Comparison of ENCODE assay signal across 8 mouse cellular contexts in genomic region chr4:40238483-40239408, GRCm38 (mm10). TPM values are rescaled to one million over a fixed set of nuclear protein-coding genes. Genes with fewer than 3 reads are reported as not detected.
DNase-seq lines count a peak whose midpoint lies in the region; ATAC-seq and TF ChIP-seq lines count a peak whose summit lies in the region.

No protein-coding gene starts in this region.

- ATAC-seq in hindbrain, embryonic 14.5 days (ENCODE audit: low FRiP score), result peak; percentile 69; the same call in 1 of the 2 replicates
- ATAC-seq in midbrain, postnatal 0 days (ENCODE audit: low FRiP score), result no peak

- TF ChIP-seq CTCF in liver, adult 2 months (IDR thresholded peaks at IDR 0.05; ENCODE audit: low read depth, low read length), result no peak
- no peak for TF ChIP-seq CTCF in midbrain, postnatal 0 days (IDR thresholded peaks at IDR 0.05)
- TF ChIP-seq CTCF in thymus, adult 2 months (IDR thresholded peaks at IDR 0.05; ENCODE audit: borderline replicate concordance, control insufficient read depth, extremely low read depth, insufficient read depth, low read length, poor library complexity), result no peak

- H3K9me3 ChIP-seq in hindbrain, embryonic 14.5 days (ENCODE audit: control insufficient read depth, low read length), result no peaks in the 10 kb centered on the region
- H3K9me3 ChIP-seq in midbrain, postnatal 0 days (ENCODE audit: low read length), result no peaks in the 10 kb centered on the region

- H3K4me1 ChIP-seq in hindbrain, embryonic 14.5 days (replicated peaks; ENCODE audit: control insufficient read depth, insufficient read depth, low read length), result peaks cover 10% of the 10 kb centered on the region
- peaks cover 5% of the 10 kb centered on the region; the same call in 1 of the 2 replicates for H3K4me1 ChIP-seq in liver, adult 2 months (ENCODE audit: control insufficient read depth, insufficient read depth, low read length)
- H3K4me1 ChIP-seq in midbrain, postnatal 0 days (ENCODE audit: insufficient read depth, low read length), result no peaks in the 10 kb centered on the region
- H3K4me1 ChIP-seq in thymus, adult 2 months (replicated peaks; ENCODE audit: control insufficient read depth, insufficient read depth, low read length), result peaks cover 16% of the 10 kb centered on the region

- no peaks in the 10 kb centered on the region for H3K36me3 ChIP-seq in hindbrain, embryonic 14.5 days (replicated peaks; ENCODE audit: control insufficient read depth, insufficient read depth)
- H3K36me3 ChIP-seq in liver, adult 2 months (ENCODE audit: control insufficient read depth, insufficient read depth, low read length), result peaks cover 6% of the 10 kb centered on the region; the same call in 1 of the 2 replicates
- no peaks in the 10 kb centered on the region for H3K36me3 ChIP-seq in midbrain, postnatal 0 days (ENCODE audit: insufficient read depth, low read length)
- H3K36me3 ChIP-seq in thymus, adult 2 months (ENCODE audit: control insufficient read depth, insufficient read depth, low read length), result no peaks in the 10 kb centered on the region; the same call in 1 of the 2 replicates

- peak overlapping the region; percentile 85 for H3K4me2 ChIP-seq in hindbrain, embryonic 14.5 days (replicated peaks)
- H3K4me2 ChIP-seq in midbrain, postnatal 0 days (ENCODE audit: low read depth, low read length, poor library complexity, severe bottlenecking), result peak overlapping the region; percentile 67

- WGBS in hindbrain, embryonic 14.5 days, result 2% methylated on average over 17 of the region's 17 CpGs
- 2% methylated on average over 17 of the region's 17 CpGs for WGBS in liver, adult 2 months
- 3% methylated on average over 17 of the region's 17 CpGs for WGBS in midbrain, postnatal 0 days
- whole genome bisulfite sequencing in thymus, adult 2 months, result under 1% methylated on average over 17 of the region's 17 CpGs

- no peak for TF ChIP-seq POLR2A in liver, adult 2 months (IDR thresholded peaks at IDR 0.05; ENCODE audit: extremely low read depth, insufficient read depth, low read length)
- no peak for TF ChIP-seq POLR2A in thymus, adult 2 months (IDR thresholded peaks at IDR 0.05; ENCODE audit: control insufficient read depth, extremely low read depth, insufficient read depth, low read length, poor library complexity)

- peaks cover 6% of the 10 kb centered on the region; the same call in 1 of the 2 replicates for H3K79me2 ChIP-seq in liver, adult 2 months (ENCODE audit: control insufficient read depth, insufficient read depth, low read length)

- peak; percentile 15 for DNase-seq in layer of hippocampus, adult 11-12 months (ENCODE audit: low spot score)
- DNase-seq in layer of hippocampus, postnatal 36 days, result no peak
- DNase-seq in c-Kit-positive CD71-negative TER-119-negative erythroid progenitor cells, embryonic 14.5 days (ENCODE audit: low read depth), result peak; percentile 4
- DNase-seq in forelimb bud, embryonic 11.5 days (ENCODE audit: low read depth, low spot score), result peak; percentile 9
- DNase-seq in hindbrain, embryonic 14.5 days (ENCODE audit: low spot score), result peak; percentile 35
- peak; percentile 56 for DNase-seq in liver, adult 2 months (ENCODE audit: extremely low read depth, low read depth, low spot score)
- DNase-seq in midbrain, postnatal 0 days (ENCODE audit: low spot score), result no peak
- peak; percentile 65 for DNase-seq in thymus, adult 2 months

- H3K9ac ChIP-seq in hindbrain, embryonic 14.5 days, result peak overlapping the region; percentile 55
- peak overlapping the region; percentile 65 for H3K9ac ChIP-seq in liver, adult 2 months (ENCODE audit: low read depth, low read length)
- H3K9ac ChIP-seq in midbrain, postnatal 0 days (replicated peaks; ENCODE audit: low read length, poor library complexity, severe bottlenecking), result no peak overlapping the region

- peak overlapping the region; percentile 43 for H3K4me3 ChIP-seq in hindbrain, embryonic 14.5 days (replicated peaks; ENCODE audit: low read length)
- peak overlapping the region; percentile 72 for H3K4me3 ChIP-seq in liver, adult 2 months (ENCODE audit: insufficient read depth, low read depth, low read length)
- H3K4me3 ChIP-seq in midbrain, postnatal 0 days (ENCODE audit: low read depth, low read length), result peak overlapping the region; percentile 39
- H3K4me3 ChIP-seq in thymus, adult 2 months (ENCODE audit: control insufficient read depth, insufficient read depth, low read length), result peak overlapping the region; percentile 71

- no peak overlapping the region for H3K27ac ChIP-seq in hindbrain, embryonic 14.5 days
- peak overlapping the region; percentile 84 for H3K27ac ChIP-seq in liver, adult 2 months (replicated peaks; ENCODE audit: insufficient read depth, low read depth, low read length)
- no peak overlapping the region for H3K27ac ChIP-seq in midbrain, postnatal 0 days (ENCODE audit: low read depth, low read length)
- H3K27ac ChIP-seq in thymus, adult 2 months (ENCODE audit: control insufficient read depth, insufficient read depth, low read length), result peak overlapping the region; percentile 99

- no peaks in the 10 kb centered on the region for H3K27me3 ChIP-seq in hindbrain, embryonic 14.5 days (ENCODE audit: control insufficient read depth, insufficient read depth, low read length)
- H3K27me3 ChIP-seq in liver, adult 2 months (ENCODE audit: control insufficient read depth, insufficient read depth, low read length), result no peaks in the 10 kb centered on the region
- no peaks in the 10 kb centered on the region for H3K27me3 ChIP-seq in midbrain, postnatal 0 days (ENCODE audit: insufficient read depth, low read length)
- H3K27me3 ChIP-seq in thymus, adult 2 months (ENCODE audit: control insufficient read depth, insufficient read depth, low read length), result no peaks in the 10 kb centered on the region

RNA-seq across cellular contexts. Expression of gene Ddx58, which starts 0.9 kb away (rescaled TPM):
- 1 to 10 TPM; 3.5 TPM for total RNA-seq in layer of hippocampus, postnatal 36 days (2021)
- 2.5 and 4.3 TPM in 2 replicates for polyA plus RNA-seq in hindbrain, embryonic 14.5 days (2014; fragmentation: Nextera tagmentation; extraction: Ambion mirVana)
- 29.2 and 29.9 TPM in 2 replicates for total RNA-seq in liver, adult 2 months (2014; rRNA removed)
- 9.1 and 11.6 TPM in 2 replicates for polyA plus RNA-seq in liver, adult 2 months (2012; rRNA removed)
- total RNA-seq in midbrain, postnatal 0 days (2014; rRNA removed), result 5.0 and 6.4 TPM in 2 replicates
- 3.0 and 3.3 TPM in 2 replicates for polyA plus RNA-seq in midbrain, postnatal 0 days (2015; fragmentation: Nextera tagmentation; extraction: Ambion mirVana)
- polyA plus RNA-seq in thymus, adult 2 months (2012; rRNA removed), result 22.8 and 24.8 TPM in 2 replicates

RNA-seq across cellular contexts. Expression of gene Smim27, which starts 30.6 kb away (rescaled TPM):
- total RNA-seq in layer of hippocampus, postnatal 36 days (2021), result 10 to 100 TPM; 12.9 to 14.9 TPM
- polyA plus RNA-seq in hindbrain, embryonic 14.5 days (2014; fragmentation: Nextera tagmentation; extraction: Ambion mirVana), result 12.8 and 16.9 TPM in 2 replicates
- 3.0 and 5.7 TPM in 2 replicates for total RNA-seq in liver, adult 2 months (2014; rRNA removed)
- polyA plus RNA-seq in liver, adult 2 months (2012; rRNA removed), result 28.9 and 29.7 TPM in 2 replicates
- total RNA-seq in midbrain, postnatal 0 days (2014; rRNA removed), result 0.71 and 3.0 TPM in 2 replicates
- polyA plus RNA-seq in midbrain, postnatal 0 days (2015; fragmentation: Nextera tagmentation; extraction: Ambion mirVana), result 13.9 and 18.8 TPM in 2 replicates
- polyA plus RNA-seq in thymus, adult 2 months (2012; rRNA removed), result 10.9 and 18.4 TPM in 2 replicates

RNA-seq across cellular contexts. Expression of gene Topors, which starts 30.9 kb away (rescaled TPM):
- 10 to 100 TPM; 20.9 to 21.3 TPM for total RNA-seq in layer of hippocampus, postnatal 36 days (2021)
- 31.8 and 32.7 TPM in 2 replicates for polyA plus RNA-seq in hindbrain, embryonic 14.5 days (2014; fragmentation: Nextera tagmentation; extraction: Ambion mirVana)
- total RNA-seq in liver, adult 2 months (2014; rRNA removed), result 22.4 and 23.1 TPM in 2 replicates
- 2.7 and 3.0 TPM in 2 replicates for polyA plus RNA-seq in liver, adult 2 months (2012; rRNA removed)
- total RNA-seq in midbrain, postnatal 0 days (2014; rRNA removed), result 24.4 and 25.3 TPM in 2 replicates
- 25.9 and 29.9 TPM in 2 replicates for polyA plus RNA-seq in midbrain, postnatal 0 days (2015; fragmentation: Nextera tagmentation; extraction: Ambion mirVana)
- polyA plus RNA-seq in thymus, adult 2 months (2012; rRNA removed), result 6.1 and 7.4 TPM in 2 replicates

RNA-seq across cellular contexts. Expression of gene Ndufb6, which starts 40.5 kb away (rescaled TPM):
- total RNA-seq in layer of hippocampus, postnatal 36 days (2021), result 100 to 1,000 TPM; 171 to 194 TPM
- 345 and 377 TPM in 2 replicates for polyA plus RNA-seq in hindbrain, embryonic 14.5 days (2014; fragmentation: Nextera tagmentation; extraction: Ambion mirVana)
- 154 and 169 TPM in 2 replicates for total RNA-seq in liver, adult 2 months (2014; rRNA removed)
- polyA plus RNA-seq in liver, adult 2 months (2012; rRNA removed), result 135 and 138 TPM in 2 replicates
- total RNA-seq in midbrain, postnatal 0 days (2014; rRNA removed), result 129 and 174 TPM in 2 replicates
- polyA plus RNA-seq in midbrain, postnatal 0 days (2015; fragmentation: Nextera tagmentation; extraction: Ambion mirVana), result 399 and 439 TPM in 2 replicates
- polyA plus RNA-seq in thymus, adult 2 months (2012; rRNA removed), result 102 and 125 TPM in 2 replicates

Comparison
In these comparisons a context has a peak if more than half of its experiments do, and no peak if none do; other contexts are left out.
1. DNase-seq: peak in layer of hippocampus, adult 11-12 months (single experiment), c-Kit-positive CD71-negative TER-119-negative erythroid progenitor cells, embryonic 14.5 days (single experiment), forelimb bud, embryonic 11.5 days (single experiment), hindbrain, embryonic 14.5 days (single experiment), liver, adult 2 months (single experiment) and thymus, adult 2 months (single experiment); none in layer of hippocampus, postnatal 36 days (0 of 2) and midbrain, postnatal 0 days (single experiment).
2. H3K27ac ChIP-seq: peak in liver, adult 2 months (single experiment) and thymus, adult 2 months (single experiment); none in hindbrain, embryonic 14.5 days (single experiment) and midbrain, postnatal 0 days (single experiment).
3. Peak in every context shown above with its lines, with median percentiles within 50 percentile points of each other: H3K4me3 ChIP-seq.